Mouse (Mus musculus) intestine, postnatal 0 days (tissue): ENCODE results near the gene Rit1. TPM values are rescaled to one million over a fixed set of nuclear protein-coding genes. Genes with fewer than 3 reads are reported as not detected.
"Not testable (repeated sequence)": the region's sequence is repeated elsewhere in the genome, so short reads cannot be mapped to it uniquely, and the experiment has no call there.

Experiments used
- ATAC-seq: fragments of 200-750 bp; cut with Nextera tagmentation; 2 replicates; pipeline ENCODE4 v1.8.0; 2017; ENCODE audit warnings: mild to moderate bottlenecking, moderate TSS enrichment, moderate library complexity
- H3K27ac ChIP-seq: fragments of 300-500 bp; sonication (generic); 2 replicates; pipeline ENCODE4 v1.5.1; 2014; ENCODE audit warnings: mild to moderate bottlenecking, low read depth, low read length, moderate library complexity
- H3K27me3 ChIP-seq: fragments of 300-500 bp; sonication (generic); replicated peaks from 2 replicates; pipeline ENCODE4 v1.6.1; 2014; ENCODE audit warnings: low read length, mixed read lengths; ENCODE audit not compliant: control insufficient read depth, insufficient read depth
- H3K36me3 ChIP-seq: fragments of 300-500 bp; sonication (generic); 2 replicates; pipeline ENCODE4 v1.6.1; 2014; ENCODE audit warnings: mild to moderate bottlenecking, moderate library complexity; ENCODE audit not compliant: control insufficient read depth, insufficient read depth
- H3K4me1 ChIP-seq: fragments of 300-500 bp; sonication (generic); replicated peaks from 2 replicates; pipeline ENCODE4 v1.6.1; 2014; ENCODE audit warnings: antibody characterized with exemption, low read length, mixed read lengths; ENCODE audit not compliant: control insufficient read depth, insufficient read depth
- H3K4me2 ChIP-seq: fragments of 300-500 bp; sonication (generic); replicated peaks from 2 replicates; pipeline ENCODE4 v1.6.1; 2014; ENCODE audit warnings: low read depth, mild to moderate bottlenecking, moderate library complexity
- H3K4me3 ChIP-seq: fragments of 300-500 bp; sonication (generic); 2 replicates; pipeline ENCODE4 v1.5.1; 2014; ENCODE audit warnings: low read depth, low read length
- H3K9ac ChIP-seq: fragments of 300-500 bp; sonication (generic); 2 replicates; pipeline ENCODE4 v1.6.1; 2014; ENCODE audit warnings: mild to moderate bottlenecking, low read depth, low read length
- H3K9me3 ChIP-seq: fragments of 300-500 bp; sonication (generic); 2 replicates; pipeline ENCODE4 v1.6.1; 2016; ENCODE audit warnings: mixed run types; ENCODE audit not compliant: control insufficient read depth
- CTCF ChIP-seq: sonication (generic); IDR thresholded peaks from 2 replicates; pipeline ENCODE4 v1.5.1; 2016; ENCODE audit warnings: low read depth, mild to moderate bottlenecking, control low read depth, antibody characterized with exemption, moderate library complexity
- WGBS: fragments of 180-500 bp; shearing (Covaris S2); extraction: QIAGEN DNeasy Blood & Tissue Kit; methylation state at CpG from one replicate; pipeline ENCODE4 v1.1.7; 2014; 5-methylcytosine and 5-hydroxymethylcytosine counted together
- polyA plus RNA-seq: library from polyadenylated mRNA; unstranded; fragments of >200 nt; fragmentation: Nextera tagmentation; extraction: Ambion mirVana; gene quantifications from 2 replicates; pipeline ENCODE4 v1.2.1, GENCODE M21; 2015

Rit1 gene
- polyA plus RNA-seq, 1 experiment from 2014 or later, result 50.2 TPM

DNA sequence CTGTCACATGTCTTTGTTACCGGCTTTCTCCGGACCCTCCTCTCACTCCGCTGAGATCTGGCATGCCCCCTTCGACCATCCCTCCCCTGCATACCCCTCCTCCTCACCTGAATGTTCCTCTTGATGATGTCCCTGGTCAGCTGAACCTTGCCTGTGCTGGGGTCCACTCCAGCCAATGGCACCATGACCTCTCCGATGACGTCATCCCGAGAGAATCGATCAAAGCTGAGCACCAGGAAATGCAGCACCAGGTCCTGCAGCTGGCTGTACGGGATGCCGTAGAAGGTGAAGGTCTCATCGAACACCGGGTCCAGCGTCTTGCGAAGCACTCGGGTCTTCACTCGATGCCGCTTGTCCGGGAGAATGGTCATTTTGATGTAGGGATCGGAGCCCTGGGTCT, 45.0 kb downstream of the Rit1 start:
- no peak overlapping the region for H3K9ac ChIP-seq
- H3K4me1 ChIP-seq, result no peaks in the 10 kb centered on the region
- 89% methylated on average over 19 of the region's 19 CpGs for WGBS
- no peak overlapping the region for H3K4me3 ChIP-seq
- no peaks in the 10 kb centered on the region; the same call in 1 of the 2 replicates for H3K36me3 ChIP-seq
- no peak for ATAC-seq
- TF ChIP-seq CTCF, result no peak
- no peaks in the 10 kb centered on the region for H3K9me3 ChIP-seq
- no peak overlapping the region for H3K27ac ChIP-seq
- no peaks in the 10 kb centered on the region for H3K27me3 ChIP-seq
- H3K4me2 ChIP-seq, result no peak overlapping the region

DNA sequence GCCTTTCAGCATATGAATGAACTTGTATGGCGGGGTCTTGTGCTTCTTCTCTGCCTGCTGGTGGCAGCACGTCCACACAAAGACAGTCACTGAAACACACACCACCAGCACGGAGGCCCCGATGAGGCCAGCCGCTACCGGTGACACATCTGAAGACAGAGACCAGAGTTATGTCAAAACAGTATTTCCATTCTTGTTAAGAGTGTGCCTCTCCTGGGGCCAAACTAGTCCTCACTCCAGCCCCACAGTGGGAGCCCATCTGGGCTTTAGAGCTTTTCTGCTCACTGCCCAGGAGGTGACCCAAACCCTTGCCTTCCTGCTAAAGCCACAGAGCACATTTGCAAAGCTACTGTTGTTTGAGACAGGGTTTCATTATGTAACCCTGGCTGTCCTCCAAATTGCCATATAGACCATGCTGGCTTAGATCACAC, 45.8 kb downstream of the Rit1 start:
- Histone ChIP-seq H3K9ac (no peak overlapping the region), H3K27ac (no peak overlapping the region), H3K4me1 (no peaks in the 10 kb centered on the region), H3K36me3 (no peaks in the 10 kb centered on the region; the same call in 1 of the 2 replicates), H3K9me3 (no peaks in the 10 kb centered on the region), H3K27me3 (no peaks in the 10 kb centered on the region), H3K4me2 (no peak overlapping the region), H3K4me3 (no peak overlapping the region)
- ATAC-seq, result no peak
- WGBS, result 63% methylated on average over 6 of the region's 6 CpGs
- peak; percentile 42 for TF ChIP-seq CTCF

DNA sequence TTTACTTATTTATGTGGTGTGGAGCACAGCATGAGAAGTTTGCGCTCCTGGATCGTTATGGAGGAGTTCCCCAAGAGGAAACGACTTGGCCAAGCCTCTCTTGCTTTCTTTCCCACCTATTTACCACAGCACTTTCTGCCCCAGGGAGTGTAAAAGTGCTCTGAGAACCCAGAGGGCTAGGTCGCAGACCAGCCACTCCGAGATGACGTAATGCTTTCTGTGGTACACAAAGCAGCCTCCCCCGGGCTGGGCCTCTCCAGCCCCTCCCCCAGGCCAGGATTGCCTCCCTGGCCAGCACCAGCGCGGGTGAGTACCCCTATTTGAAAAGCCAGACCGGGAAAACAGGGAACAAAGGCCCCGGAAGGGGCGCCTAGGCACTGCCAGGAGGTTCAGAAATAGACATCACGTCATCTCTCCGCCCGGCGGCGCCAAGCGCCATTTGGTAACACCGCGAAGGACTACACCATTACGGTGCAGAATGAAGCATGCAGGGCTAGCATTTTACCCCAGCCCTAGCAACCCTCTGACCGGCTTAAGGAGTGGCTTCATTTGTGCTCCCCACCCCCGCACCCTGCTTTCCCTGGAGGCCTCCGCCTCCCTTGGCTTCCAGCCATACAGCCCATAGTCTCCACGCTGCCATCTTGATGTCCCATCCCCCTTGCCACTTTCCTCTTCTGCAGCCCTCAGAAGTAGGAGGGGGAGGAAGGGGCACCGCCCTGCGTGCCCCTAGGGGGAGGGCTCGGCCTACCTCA, 54.7 kb downstream of the Rit1 start:
- WGBS, result 1% methylated on average over 23 of the region's 28 CpGs
- not testable (repeated sequence) for H3K9ac ChIP-seq

DNA sequence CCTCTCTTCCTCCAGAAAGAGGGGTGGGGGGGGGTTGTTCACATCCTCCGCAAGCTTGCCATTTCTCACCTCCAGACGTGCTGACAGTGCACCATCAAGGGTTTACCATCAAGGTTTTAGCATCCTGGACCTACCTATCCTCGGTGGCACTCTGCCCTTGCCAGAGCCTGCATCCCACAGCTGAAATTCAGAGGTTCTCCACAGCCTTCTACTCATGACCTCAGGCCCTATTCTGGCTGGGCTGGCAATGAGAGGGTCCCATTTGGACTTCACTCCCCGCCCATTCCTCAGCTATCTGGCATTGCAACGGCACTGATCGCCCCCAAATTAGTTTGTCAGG, 55.3 kb downstream of the Rit1 start:
- H3K4me3 ChIP-seq, H3K27ac ChIP-seq, H3K9ac ChIP-seq, H3K4me1 ChIP-seq, H3K36me3 ChIP-seq, H3K9me3 ChIP-seq, H3K27me3 ChIP-seq: not testable (repeated sequence)
- WGBS, result 28% methylated on average over 3 of the region's 6 CpGs
- ATAC-seq, result peak; percentile 3; the same call in 1 of the 2 replicates
- peak overlapping the region; percentile 52 for H3K4me2 ChIP-seq

More for the DNA sequence above, 54.7 kb downstream of the Rit1 start:
- peak overlapping the region; percentile 52 for H3K4me2 ChIP-seq
- ATAC-seq, result peak; percentile 47
- H3K36me3 ChIP-seq, H3K9me3 ChIP-seq, H3K27ac ChIP-seq, H3K4me1 ChIP-seq, H3K27me3 ChIP-seq: not testable (repeated sequence)
- peak overlapping the region; percentile 22 for H3K4me3 ChIP-seq

DNA sequence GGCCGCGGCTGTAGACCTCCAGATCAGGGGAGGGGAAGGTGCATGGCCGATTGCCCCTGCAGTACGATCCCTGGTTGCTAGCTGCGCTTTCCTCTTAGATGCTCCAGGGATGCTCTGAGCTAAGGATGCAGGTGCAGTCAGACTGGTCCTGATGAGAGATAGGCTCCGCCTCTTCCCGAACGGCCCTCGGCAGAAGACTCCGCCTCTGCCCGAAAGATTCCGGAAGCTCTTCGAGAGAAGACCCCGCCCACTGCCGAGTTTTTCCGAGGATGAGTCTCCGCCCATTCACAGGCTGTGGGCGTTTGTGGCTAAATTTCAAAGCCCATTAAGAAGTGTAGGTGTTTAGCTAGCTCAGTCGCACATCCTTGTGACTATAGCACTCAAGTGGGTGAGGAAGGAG, 55.8 kb downstream of the Rit1 start:
- H3K4me1 ChIP-seq, H3K36me3 ChIP-seq, H3K27ac ChIP-seq, H3K9ac ChIP-seq, H3K4me3 ChIP-seq, H3K4me2 ChIP-seq, H3K27me3 ChIP-seq, H3K9me3 ChIP-seq: not testable (repeated sequence)
- 1% methylated on average over 16 of the region's 19 CpGs for WGBS
- peak; percentile 62 for ATAC-seq

DNA sequence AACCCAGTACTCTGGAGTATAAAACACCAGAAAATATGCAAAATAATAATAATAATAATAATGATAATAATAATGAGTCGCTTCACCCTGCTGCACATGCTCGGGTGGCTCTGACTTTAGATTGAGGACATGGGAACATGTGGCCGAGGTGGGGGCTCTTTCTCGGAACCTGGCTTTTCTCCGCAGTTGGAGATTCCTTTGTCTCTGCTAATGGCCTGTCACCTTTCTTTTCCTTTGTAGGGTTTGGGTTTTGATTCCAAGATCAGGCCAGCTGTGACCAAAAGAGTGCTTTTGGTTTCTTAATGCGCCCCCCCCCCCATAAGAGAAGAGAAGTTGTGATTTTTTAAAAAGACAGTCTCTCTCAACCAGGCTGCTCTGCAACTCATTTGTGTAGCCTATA, 56.5 kb downstream of the Rit1 start:
- not testable (repeated sequence) for H3K9me3 ChIP-seq, H3K4me1 ChIP-seq, H3K4me3 ChIP-seq, H3K27ac ChIP-seq, H3K36me3 ChIP-seq, H3K9ac ChIP-seq, H3K27me3 ChIP-seq, H3K4me2 ChIP-seq, ATAC-seq
- WGBS, result 86% methylated on average over 6 of the region's 6 CpGs

DNA sequence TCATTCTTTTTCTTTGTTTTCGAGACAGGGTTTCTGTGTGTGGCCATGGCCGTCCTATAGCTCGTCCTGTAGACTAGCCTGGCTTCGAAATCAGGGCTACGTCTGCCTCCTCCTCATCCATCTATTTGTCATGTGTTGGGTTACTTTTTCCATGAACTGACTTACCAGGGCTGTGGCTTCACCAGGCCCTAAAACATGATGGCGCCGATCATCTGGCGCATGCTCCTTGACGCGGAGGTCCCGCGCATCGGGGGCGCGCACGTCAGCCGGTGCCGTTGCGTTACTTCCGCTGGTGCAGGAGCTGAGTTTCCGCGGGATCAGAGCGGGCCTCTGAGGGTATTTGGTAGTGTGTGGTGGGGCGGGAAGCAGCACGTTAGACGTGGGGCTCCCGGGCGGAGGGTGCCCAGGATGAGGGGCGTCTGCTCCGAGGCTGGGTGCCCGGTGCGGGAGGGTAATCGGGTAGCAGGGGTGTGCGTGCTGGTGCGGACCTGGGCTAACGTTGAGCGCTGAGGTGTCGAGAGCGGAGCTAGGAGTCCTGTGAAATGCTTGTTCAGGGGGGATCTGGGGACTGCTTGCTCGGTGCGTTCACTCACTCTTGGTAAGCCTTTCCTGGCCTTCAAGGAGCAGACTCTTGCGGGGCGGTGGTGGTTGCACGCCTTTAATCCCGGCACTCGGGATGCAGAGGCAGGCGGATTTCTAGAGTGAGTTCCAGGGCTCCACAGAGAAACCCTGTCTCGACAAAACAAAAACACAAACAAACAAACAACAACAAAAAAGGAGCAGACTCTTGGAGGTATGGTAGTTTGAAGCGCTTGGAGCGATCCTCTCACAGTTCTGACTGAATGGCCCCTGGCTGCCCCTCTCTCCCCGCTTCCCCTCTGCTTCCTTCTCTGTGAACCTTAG, 58.6 kb downstream of the Rit1 start, which contains the start of gene Syt11:
Syt11 (minus strand) TSS at position 226 of the 903 bp plus-strand sequence.
- peak; percentile 78 for ATAC-seq
- H3K9ac ChIP-seq, H3K27ac ChIP-seq, H3K9me3 ChIP-seq, H3K27me3 ChIP-seq, H3K36me3 ChIP-seq, H3K4me1 ChIP-seq: not testable (repeated sequence)
- 6% methylated on average over 28 of the region's 51 CpGs for WGBS
- H3K4me2 ChIP-seq, result peak within 1 kb of the TSS; percentile 53
- peak within 1 kb of the TSS; percentile 32 for H3K4me3 ChIP-seq
